Mouse (Mus musculus) small intestine, adult 2 months (tissue): Measurements from ENCODE around the gene Zfp710. TPM values are rescaled to one million over a fixed set of nuclear protein-coding genes. Genes with fewer than 3 reads are reported as not detected.
A peak's percentile ranks its signal among the peaks of the same experiment; 100 is the strongest.

Experiments
- H3K27ac ChIP-seq: fragments of 200-500 bp; 2 replicates; pipeline ENCODE4 v1.5.1; 2012; ENCODE audit warnings: low read depth, low read length, control low read depth, inconsistent platforms; ENCODE audit not compliant: insufficient read depth
- H3K27me3 ChIP-seq: fragments of 200-500 bp; 2 replicates; pipeline ENCODE4 v1.6.1; 2012; ENCODE audit warnings: mild to moderate bottlenecking, moderate library complexity, low read length, inconsistent platforms; ENCODE audit not compliant: control insufficient read depth, insufficient read depth
- H3K36me3 ChIP-seq: fragments of 200-500 bp; 2 replicates; pipeline ENCODE4 v1.6.1; 2012; ENCODE audit warnings: mild to moderate bottlenecking, low read length, control low read depth, inconsistent platforms; ENCODE audit not compliant: control insufficient read depth, insufficient read depth
- H3K4me1 ChIP-seq: fragments of 200-500 bp; 2 replicates; pipeline ENCODE4 v1.6.1; 2012; ENCODE audit warnings: low read length, inconsistent platforms, mixed read lengths; ENCODE audit not compliant: control insufficient read depth, insufficient read depth, insufficient read length
- H3K4me3 ChIP-seq: fragments of 200-500 bp; 2 replicates; pipeline ENCODE4 v1.5.1; 2012; ENCODE audit warnings: low read depth, mild to moderate bottlenecking, control low read depth, inconsistent platforms, low read length, moderate library complexity
- CTCF ChIP-seq: fragments of 200-500 bp; IDR thresholded peaks from 2 replicates; pipeline ENCODE4 v1.5.1; 2012; ENCODE audit warnings: low read depth, mild to moderate bottlenecking, control low read depth, inconsistent platforms, low read length, moderate library complexity, mixed read lengths; ENCODE audit not compliant: insufficient replicate concordance, insufficient read length; ENCODE audit errors: extremely low read depth
- POLR2A ChIP-seq: fragments of 200-500 bp; IDR thresholded peaks from 2 replicates; pipeline ENCODE4 v1.6.1; 2012; ENCODE audit warnings: low read depth, mild to moderate bottlenecking, control low read depth, inconsistent platforms, low read length, moderate library complexity
- WGBS: fragments of 180-500 bp; shearing (Covaris S2); methylation state at CpG from one replicate; pipeline ENCODE4 v1.1.7; 2018; 5-methylcytosine and 5-hydroxymethylcytosine counted together
- polyA plus RNA-seq: library from polyadenylated mRNA; depleted of rRNA; stranded (reverse); fragments of >200 nt; gene quantifications from 2 replicates; pipeline ENCODE4 v1.2.3, GENCODE M21; 2012; rRNA removed

Gene Zfp710
- polyA plus RNA-seq, 1 experiment, result 67.9 TPM

DNA sequence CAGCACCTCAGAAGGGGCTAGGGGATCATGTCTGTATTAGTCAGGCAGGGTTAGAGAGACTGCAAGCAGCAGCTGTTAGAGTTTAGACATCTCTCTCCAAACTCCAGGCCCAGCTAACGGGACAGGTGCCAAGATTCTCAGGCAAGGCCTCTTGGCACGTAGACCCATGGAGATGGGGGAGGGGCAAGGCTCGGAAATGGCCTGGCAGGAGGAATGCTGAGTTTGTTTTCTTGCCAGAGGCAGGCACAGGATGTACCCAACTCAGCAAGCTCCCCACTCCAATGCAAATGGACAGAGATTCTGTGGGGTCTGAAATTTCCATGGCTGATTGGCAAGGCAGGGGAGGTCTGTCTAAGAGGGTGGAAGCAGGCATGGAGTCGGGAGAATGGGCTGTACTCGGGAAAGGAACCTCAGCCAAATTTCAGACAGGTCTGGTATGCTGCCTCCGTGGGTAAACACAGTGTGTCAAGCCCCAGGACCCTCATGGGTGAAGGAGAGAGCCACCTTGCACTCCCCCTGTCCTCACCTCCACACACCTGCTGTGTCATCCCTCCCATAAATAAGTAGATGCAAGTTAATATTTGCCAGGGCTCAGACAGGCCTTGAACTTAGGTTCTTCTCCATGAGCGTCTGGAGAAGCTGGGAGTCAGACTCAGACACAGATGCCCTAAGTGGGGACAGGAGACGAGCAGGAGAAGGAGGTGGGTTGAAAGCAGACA is 110.0 kb downstream of the Zfp710 start:
- H3K4me1 ChIP-seq, result peaks cover 20% of the 10 kb centered on the region
- H3K4me3 ChIP-seq, result no peak overlapping the region
- no peaks in the 10 kb centered on the region for H3K27me3 ChIP-seq
- H3K36me3 ChIP-seq, result no peaks in the 10 kb centered on the region
- H3K27ac ChIP-seq, result no peak overlapping the region
- TF ChIP-seq POLR2A, result no peak
- TF ChIP-seq CTCF, result peak; percentile 9; the same call in 1 of the 2 replicates
- 13% methylated on average over 8 of the region's 8 CpGs for WGBS

GRCm38 (mm10) chr7:80135173-80135532 is 110.5 kb downstream of the Zfp710 start:
- no peak for TF ChIP-seq CTCF
- no peak for TF ChIP-seq POLR2A
- WGBS, result 50% methylated on average over 1 of the region's 1 CpGs
- H3K36me3 ChIP-seq, result no peaks in the 10 kb centered on the region

GRCm38 (mm10) chr7:80138375-80138774 is 113.8 kb downstream of the Zfp710 start:
- Histone ChIP-seq H3K4me3 (no peak overlapping the region), H3K27ac (no peak overlapping the region), H3K36me3 (no peaks in the 10 kb centered on the region), H3K27me3 (no peaks in the 10 kb centered on the region), H3K4me1 (peaks cover 11% of the 10 kb centered on the region; the same call in 1 of the 2 replicates)
- TF ChIP-seq POLR2A (no peak), CTCF (no peak)
- WGBS, result 92% methylated on average over 1 of the region's 1 CpGs

More at GRCm38 (mm10) chr7:80135173-80135532, 110.5 kb downstream of the Zfp710 start:
- H3K4me1 ChIP-seq, result peaks cover 17% of the 10 kb centered on the region
- H3K4me3 ChIP-seq, result no peak overlapping the region
- no peak overlapping the region for H3K27ac ChIP-seq
- H3K27me3 ChIP-seq, result no peaks in the 10 kb centered on the region

- H3K4me1 ChIP-seq, result peaks cover 3% of the 10 kb centered on the region; the same call in 1 of the 2 replicates
- no peak overlapping the region for H3K4me3 ChIP-seq
- H3K27me3 ChIP-seq, result no peaks in the 10 kb centered on the region
- no peaks in the 10 kb centered on the region for H3K36me3 ChIP-seq
- TF ChIP-seq CTCF, result peak; percentile 88
- TF ChIP-seq POLR2A, result no peak
- H3K27ac ChIP-seq, result no peak overlapping the region
- WGBS, result 21% methylated on average over 9 of the region's 9 CpGs
Observed at GRCm38 (mm10) chr7:80140815-80141214, 116.2 kb downstream of the Zfp710 start.

Other genes starting within 250 kb of the Zfp710 start
- gene Mesp1, start 231.0 kb upstream of the Zfp710 start, polyA plus RNA-seq, result 0.28 and 1.2 TPM in 2 replicates
- gene Mesp2, start 214.1 kb upstream of the Zfp710 start, polyA plus RNA-seq, result 0.33 TPM in 2 replicates
- gene Anpep, start 163.8 kb upstream of the Zfp710 start, polyA plus RNA-seq, result 1,432 and 7,549 TPM in 2 replicates
- gene Ap3s2, start 104.2 kb upstream of the Zfp710 start, polyA plus RNA-seq, result 5.2 and 10.4 TPM in 2 replicates
- 21.3 and 23.2 TPM in 2 replicates for gene Arpin, start 89.5 kb upstream of the Zfp710 start, polyA plus RNA-seq
- gene Idh2, start 90.6 kb downstream of the Zfp710 start, polyA plus RNA-seq, result 57.2 and 82.3 TPM in 2 replicates
- gene Sema4b, start 162.0 kb downstream of the Zfp710 start, polyA plus RNA-seq, result 47.9 and 84.4 TPM in 2 replicates
- gene Cib1, start 208.0 kb downstream of the Zfp710 start, polyA plus RNA-seq, result 318 and 530 TPM in 2 replicates
- gene Gdpgp1, start 208.1 kb downstream of the Zfp710 start, polyA plus RNA-seq, result 2.3 and 3.2 TPM in 2 replicates
- gene Ttll13, start 221.6 kb downstream of the Zfp710 start, polyA plus RNA-seq, result 0.05 and 0.08 TPM in 2 replicates
- 8.9 and 12.3 TPM in 2 replicates for gene Ngrn, start 236.4 kb downstream of the Zfp710 start, polyA plus RNA-seq
- gene Vps33b, start 244.8 kb downstream of the Zfp710 start, polyA plus RNA-seq, result 8.8 and 17.8 TPM in 2 replicates